Mouse (Mus musculus) heart, adult 8-10 months (tissue): ENCODE measurements at regions not wholly inside any gene's neighbourhood (a gene's known extent, or its start where the extent isn't known, plus 50 kb on each side); places are given as distances from the start of the nearest gene placed in this dataset.

Source experiments
- DNase-seq: peaks from one replicate; pipeline ENCODE4 v3.0.0; 2022; ENCODE audit warnings: low spot score

DNA sequence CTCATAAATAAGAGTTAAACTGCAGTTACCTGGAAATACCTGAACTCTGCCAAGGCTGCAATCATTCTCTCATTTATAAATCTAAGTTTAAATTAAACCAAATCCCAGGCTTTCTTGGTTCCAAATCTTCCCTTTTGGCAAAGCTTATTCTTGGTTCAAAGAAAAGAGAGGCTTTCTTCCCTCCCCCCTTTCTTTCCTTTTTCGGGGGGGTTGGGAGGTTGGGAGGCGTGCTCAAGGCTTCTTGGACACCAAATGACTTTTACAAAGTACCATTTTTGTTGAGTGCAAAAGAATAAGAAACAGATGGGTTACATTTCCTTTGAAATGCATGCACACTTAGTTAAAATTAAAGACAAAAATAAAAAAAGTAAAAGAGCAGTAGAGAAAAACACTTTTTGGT is 105.4 kb upstream of the Mroh9 start:
- DNase-seq, result no peak

DNA sequence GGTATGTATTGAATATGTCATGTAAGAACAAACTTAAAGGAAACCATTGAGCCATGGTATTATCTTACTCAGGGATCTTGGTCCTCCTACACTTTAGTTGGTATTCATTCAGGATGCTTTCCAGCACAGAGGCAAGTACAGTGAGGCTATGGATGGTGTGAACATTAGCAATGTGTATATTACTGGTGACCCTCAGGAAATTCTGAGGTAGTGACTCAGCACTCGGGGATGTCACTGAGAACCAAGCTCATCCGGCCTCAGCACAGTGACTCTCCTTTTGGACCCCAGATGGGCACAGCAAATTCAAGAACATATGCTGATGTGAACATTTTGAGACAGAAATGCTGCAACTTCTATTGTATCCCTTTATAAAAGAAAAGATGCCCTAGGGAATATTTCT is 96.4 kb upstream of the Mroh9 start:
- DNase-seq, result no peak

DNA sequence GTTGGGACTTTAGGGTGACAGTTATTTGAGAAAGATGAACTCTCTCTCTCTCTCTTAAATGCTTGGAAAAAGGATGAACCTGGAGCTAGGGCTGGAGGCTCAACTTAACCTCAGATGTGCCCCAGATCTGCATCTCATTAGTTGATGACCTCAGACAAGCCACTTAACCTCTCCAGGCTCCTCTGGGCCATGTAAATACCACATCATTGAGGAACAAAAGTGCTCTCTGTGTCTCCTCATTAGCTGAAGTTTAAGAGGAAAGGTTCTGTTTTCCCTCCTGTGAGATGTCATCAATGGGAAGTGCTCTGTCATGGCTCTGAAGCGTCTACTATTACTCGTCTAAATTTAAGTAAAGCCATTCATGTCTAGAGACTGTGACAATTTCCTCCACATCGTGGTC is 91.5 kb upstream of the Mroh9 start:
- no peak for DNase-seq

DNA sequence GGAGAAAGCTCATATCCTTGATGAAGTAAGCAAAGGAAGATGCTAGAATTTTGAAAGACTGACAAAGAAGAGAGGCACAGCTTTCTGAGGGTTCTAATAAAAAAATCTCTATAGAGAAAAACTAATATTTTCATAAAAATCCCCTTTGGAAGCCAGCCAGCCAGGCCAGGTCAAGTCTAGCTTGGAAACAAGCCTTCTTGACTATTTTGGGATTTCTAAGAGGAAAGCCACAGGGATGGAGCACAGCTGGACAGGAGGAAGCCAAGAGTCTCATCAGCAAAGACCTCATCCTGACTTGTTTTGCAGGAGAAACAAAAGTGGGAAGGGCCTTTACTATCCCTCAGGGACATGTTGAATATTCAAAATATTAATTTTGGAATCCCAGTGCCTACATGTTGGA is 81.6 kb upstream of the Mroh9 start:
- peak; percentile 51 for DNase-seq

DNA sequence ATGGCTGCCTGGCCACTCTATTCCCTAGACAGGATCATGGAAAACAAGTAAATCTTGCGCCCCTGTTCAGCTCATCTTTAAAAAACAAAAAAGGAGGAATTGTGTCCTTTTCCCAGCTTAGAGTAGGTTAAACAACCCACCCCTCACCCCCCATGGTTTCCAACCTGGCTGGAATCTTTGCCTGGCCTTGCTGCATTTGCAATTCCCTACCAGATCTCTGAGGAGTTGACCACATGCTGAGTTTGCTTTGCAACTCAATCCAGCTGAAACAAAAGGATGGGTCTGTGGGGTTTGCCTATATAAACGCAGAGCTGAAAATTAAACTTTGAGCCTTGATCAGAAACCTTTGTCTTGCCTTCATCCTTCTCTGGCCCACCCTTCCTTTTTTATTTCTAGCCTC is 78.2 kb upstream of the Mroh9 start:
- DNase-seq, result no peak

DNA sequence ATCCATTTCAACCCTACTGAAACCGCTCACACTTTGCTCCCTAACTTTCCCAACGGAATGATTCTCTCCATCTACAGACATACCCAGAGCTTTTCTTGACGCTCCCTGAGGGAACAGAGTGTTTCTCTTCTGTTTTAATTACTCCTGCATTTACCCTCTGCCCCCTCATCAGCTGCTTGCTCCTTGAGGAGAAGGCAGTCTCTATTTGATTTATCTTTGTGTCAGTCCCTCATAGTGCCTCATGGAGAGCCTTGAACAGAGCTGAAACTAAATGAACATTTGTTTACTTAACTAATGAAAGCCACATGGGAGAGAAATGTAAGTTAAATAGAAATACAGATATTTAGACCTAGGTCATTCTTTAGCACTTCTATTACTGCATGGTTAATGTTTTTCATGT is 74.4 kb upstream of the Mroh9 start:
- no peak for DNase-seq

DNA sequence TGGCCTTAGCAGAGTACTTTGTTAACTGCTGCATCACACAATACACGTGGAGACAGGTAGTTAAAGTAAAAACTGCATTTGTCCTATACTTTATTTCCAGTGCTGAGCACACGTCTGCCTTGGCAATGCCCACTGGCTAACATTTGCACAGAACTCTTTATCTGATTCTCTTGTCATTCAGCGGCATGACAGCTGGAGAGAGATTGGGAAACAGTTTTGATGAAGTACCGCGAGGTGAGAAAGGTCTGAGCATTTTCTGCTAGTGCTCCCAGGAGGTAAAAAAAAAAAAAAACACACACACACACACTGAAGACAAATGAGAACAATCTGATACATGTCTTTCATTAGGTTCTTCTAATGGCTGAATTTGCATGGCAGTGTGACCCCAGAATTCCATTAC is 73.0 kb upstream of the Mroh9 start:
- DNase-seq, result no peak

DNA sequence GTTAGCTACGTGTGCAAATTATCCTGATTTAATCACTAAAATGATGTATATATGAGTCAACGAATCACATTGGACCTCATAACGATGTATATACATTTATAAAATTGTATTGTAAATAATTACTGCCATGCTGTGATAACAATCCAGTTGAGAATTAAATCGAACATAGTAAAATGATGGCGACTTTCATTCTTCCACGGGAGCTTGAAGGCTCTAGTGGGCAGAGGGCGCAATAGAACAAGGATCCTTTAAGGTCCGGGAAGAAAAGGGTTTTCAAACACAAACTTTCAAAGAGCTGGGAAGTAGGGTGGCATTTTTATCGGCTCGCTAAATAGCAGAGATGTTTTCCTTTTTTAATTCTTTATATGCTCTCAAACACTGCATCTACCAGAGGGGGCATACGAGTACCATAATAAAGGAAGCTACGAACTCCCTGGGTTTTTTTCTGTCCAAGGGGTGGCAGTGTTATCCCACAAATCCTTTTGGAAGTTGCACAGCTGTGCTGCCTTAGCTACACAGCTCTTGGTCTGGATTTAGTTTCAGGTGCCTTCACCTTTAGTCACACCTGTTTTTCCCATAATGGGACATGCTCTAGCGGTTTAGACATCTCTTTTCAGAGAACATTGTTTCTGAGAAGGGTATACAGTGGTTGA is 64.9 kb upstream of the Mroh9 start:
- peak; percentile 79 for DNase-seq

DNA sequence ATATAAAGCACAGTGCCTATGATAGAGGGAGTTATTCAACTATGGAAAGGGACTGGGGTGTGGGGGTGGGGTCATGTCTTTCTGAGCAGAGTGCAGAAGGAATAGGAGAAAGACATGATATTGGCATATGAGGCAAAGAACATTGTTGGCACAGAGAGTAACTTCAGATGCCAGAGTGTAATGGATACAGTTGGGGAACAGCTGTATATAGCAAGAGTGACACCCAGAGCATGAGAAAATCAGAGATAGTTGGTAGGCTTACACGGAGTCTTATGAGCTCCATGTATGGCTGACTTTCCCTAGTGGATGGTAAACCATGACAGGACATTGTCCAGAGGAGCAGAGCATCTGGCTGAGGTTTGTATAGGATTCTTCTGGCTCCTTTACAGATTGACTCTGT is 61.2 kb upstream of the Mroh9 start:
- no peak for DNase-seq

DNA sequence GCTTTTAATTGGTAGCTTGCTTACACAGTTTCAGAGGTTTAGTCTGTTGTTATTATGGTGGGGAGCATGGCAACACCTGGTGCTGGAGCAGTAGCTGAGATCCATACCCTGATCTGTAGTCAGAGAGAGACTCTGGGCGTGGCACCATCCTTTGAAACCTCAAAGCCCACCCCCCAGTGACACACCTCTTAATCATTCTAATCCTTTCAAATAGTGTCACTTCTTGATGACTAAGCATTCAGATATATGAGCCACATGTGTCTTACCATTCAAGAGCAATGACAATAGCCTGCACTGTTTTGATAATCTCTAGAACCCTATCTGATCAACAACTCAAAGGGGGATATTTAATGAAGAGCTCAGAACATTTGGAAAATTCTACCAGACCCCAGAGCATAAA is 57.6 kb upstream of the Mroh9 start:
- no peak for DNase-seq

DNA sequence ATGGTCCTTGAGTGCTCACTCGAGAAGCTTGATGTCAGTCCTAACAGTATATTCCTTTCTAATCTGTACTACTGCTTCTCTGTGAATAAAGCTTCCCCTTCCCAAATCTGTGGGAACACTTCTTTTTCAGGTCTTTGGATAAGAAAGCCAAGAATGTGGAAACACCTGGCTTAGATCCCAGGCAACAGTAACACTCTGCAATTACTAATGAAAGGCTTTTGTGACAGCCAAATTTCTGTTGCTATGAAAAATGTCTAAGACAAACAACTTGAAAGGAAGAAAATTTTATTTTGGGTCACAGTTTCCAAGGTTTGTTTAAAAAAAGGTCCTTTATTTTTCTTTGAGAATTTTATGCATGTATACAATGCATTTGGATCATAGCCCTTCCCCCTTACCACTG is 56.0 kb upstream of the Mroh9 start:
- no peak for DNase-seq

DNA sequence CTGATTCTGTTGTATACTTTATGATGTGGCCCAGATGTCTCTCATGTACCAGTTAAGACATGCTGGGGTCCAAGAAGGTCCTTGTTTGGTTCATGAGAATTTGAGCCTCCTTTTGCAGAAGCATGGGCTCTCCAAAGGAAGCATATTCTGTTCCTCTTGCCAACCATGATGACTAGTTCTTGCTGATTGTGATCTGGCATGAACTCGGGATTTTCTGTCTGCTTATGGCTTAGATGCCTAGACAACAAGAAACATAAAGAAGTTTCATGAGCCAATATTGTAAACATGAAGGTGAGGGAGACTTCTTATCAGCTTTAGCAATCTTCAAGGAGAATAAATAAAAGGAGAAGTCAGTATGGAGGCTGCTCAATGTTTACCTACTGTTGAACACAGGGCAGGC is 52.7 kb upstream of the Mroh9 start:
- no peak for DNase-seq
